In genomic region chr10:60900992-60901391, GRCm38 (mm10) we compare ENCODE assay signal across 21 mouse cellular contexts.
"Had no signal": no experiment of that assay in that cellular context is flagged by ENCODE, and none has a peak within 500 bp of the region (broad histone marks: within the 10 kb centered on the region; RNA-seq: fewer than 3 reads in every experiment).

No protein-coding gene starts in this region.

- H3K27ac ChIP-seq: limb, embryonic 10.5 days; limb, embryonic 13.5 days; liver, embryonic 12.5 days; liver, embryonic 15.5 days; lung, embryonic 15.5 days; midbrain, embryonic 10.5 days; midbrain, embryonic 13.5 days; stomach, postnatal 0 days had no signal

- DNase-seq: kidney, postnatal 10 days; kidney, postnatal 36 days; liver; lung, adult 18-20 months; lung, postnatal 10 days; lung, postnatal 36 days; right cerebral cortex, adult 18-20 months; right cerebral cortex, postnatal 14 days; right cerebral cortex, postnatal 4 days; thymus, adult 2 months; thymus, postnatal 14 days; thymus, postnatal 4 days had no signal

- H3K36me3 ChIP-seq: limb, embryonic 10.5 days; limb, embryonic 13.5 days; liver, embryonic 12.5 days; liver, embryonic 15.5 days; lung, embryonic 15.5 days; midbrain, embryonic 10.5 days; midbrain, embryonic 13.5 days had no signal

- H3K4me2 ChIP-seq: limb, embryonic 13.5 days; liver, embryonic 12.5 days; liver, embryonic 15.5 days; lung, embryonic 15.5 days; midbrain, embryonic 13.5 days had no signal

- H3K4me1 ChIP-seq: limb, embryonic 10.5 days; liver, embryonic 12.5 days; liver, embryonic 15.5 days; lung, embryonic 15.5 days; megakaryocyte, embryonic 14.5 days; midbrain, embryonic 13.5 days had no signal

- H3K9ac ChIP-seq: limb, embryonic 13.5 days; liver, embryonic 12.5 days; liver, embryonic 15.5 days; lung, embryonic 15.5 days; midbrain, embryonic 13.5 days had no signal

- H3K9me3 ChIP-seq: limb, embryonic 10.5 days; limb, embryonic 13.5 days; liver, embryonic 12.5 days; liver, embryonic 15.5 days; lung, embryonic 15.5 days; midbrain, embryonic 10.5 days; midbrain, embryonic 13.5 days had no signal

- H3K27me3 ChIP-seq: limb, embryonic 13.5 days; liver, embryonic 12.5 days; liver, embryonic 15.5 days; lung, embryonic 15.5 days; megakaryocyte, embryonic 14.5 days; midbrain, embryonic 13.5 days had no signal

- H3K4me3 ChIP-seq: limb, embryonic 10.5 days; limb, embryonic 13.5 days; liver, embryonic 12.5 days; liver, embryonic 15.5 days; lung, embryonic 15.5 days; megakaryocyte, embryonic 14.5 days; midbrain, embryonic 10.5 days; midbrain, embryonic 13.5 days had no signal

- ATAC-seq: liver, embryonic 12.5 days; midbrain, embryonic 13.5 days had no signal
